Mouse (Mus musculus) cerebellum, adult (tissue): ENCODE results near the gene Gm10638.

Source experiments
- ATAC-seq: cut with Nextera tagmentation; 2 replicates; pipeline ENCODE4 v1.9.2; 2017; ENCODE audit warnings: mild to moderate bottlenecking, moderate library complexity, mixed read lengths; ENCODE audit not compliant: insufficient number of reproducible peaks, low FRiP score, low TSS enrichment

Gene Gm10638

GRCm38 (mm10) chr8:86745221-86745934 lies at the start of gene Gm10638, which contains the start of gene Siah1a:
Gene Gm10638, plus strand, starts transcription at chr8:86745699.
Gene Siah1a, minus strand, starts transcription at chr8:86745934.
- peak; percentile 52 for ATAC-seq

- ATAC-seq = no peak
Observed at GRCm38 (mm10) chr8:86695703-86696102, 49.8 kb upstream of the Gm10638 start.

GRCm38 (mm10) chr8:86698811-86699421 lies 46.6 kb upstream of the Gm10638 start:
- ATAC-seq = no peak

GRCm38 (mm10) chr8:86699471-86699870 lies 46.0 kb upstream of the Gm10638 start:
- no peak for ATAC-seq

- ATAC-seq = no peak
Observed at GRCm38 (mm10) chr8:86702453-86702852, 43.0 kb upstream of the Gm10638 start.

GRCm38 (mm10) chr8:86705317-86705716 lies 40.2 kb upstream of the Gm10638 start:
- ATAC-seq = no peak

GRCm38 (mm10) chr8:86706756-86707155 lies 38.7 kb upstream of the Gm10638 start:
- ATAC-seq = no peak

GRCm38 (mm10) chr8:86707873-86708272 lies 37.6 kb upstream of the Gm10638 start:
- no peak for ATAC-seq

GRCm38 (mm10) chr8:86712594-86712993 lies 32.9 kb upstream of the Gm10638 start:
- no peak for ATAC-seq

- ATAC-seq = no peak; the same call in 1 of the 2 replicates
Observed at GRCm38 (mm10) chr8:86713407-86714188, 31.9 kb upstream of the Gm10638 start.

- no peak for ATAC-seq
Observed at GRCm38 (mm10) chr8:86718332-86718994, 27.0 kb upstream of the Gm10638 start.

- ATAC-seq = no peak
Observed at GRCm38 (mm10) chr8:86719368-86719767, 26.1 kb upstream of the Gm10638 start.

GRCm38 (mm10) chr8:86720756-86721459 lies 24.6 kb upstream of the Gm10638 start:
- ATAC-seq = no peak

- no peak for ATAC-seq
Observed at GRCm38 (mm10) chr8:86721490-86721889, 24.0 kb upstream of the Gm10638 start.

- no peak for ATAC-seq
Observed at GRCm38 (mm10) chr8:86726959-86727358, 18.5 kb upstream of the Gm10638 start.

- ATAC-seq = peak; percentile 45; the same call in 1 of the 2 replicates
Observed at GRCm38 (mm10) chr8:86728224-86728950, 17.1 kb upstream of the Gm10638 start.

- ATAC-seq = no peak
Observed at GRCm38 (mm10) chr8:86730303-86730702, 15.2 kb upstream of the Gm10638 start.

- no peak for ATAC-seq
Observed at GRCm38 (mm10) chr8:86730860-86731259, 14.6 kb upstream of the Gm10638 start.

GRCm38 (mm10) chr8:86734171-86734570 lies 11.3 kb upstream of the Gm10638 start:
- ATAC-seq = no peak
